Mouse (Mus musculus): ENCODE results near the gene Plagl1.

Plagl1 gene

GRCm38 (mm10) chr10:13135276-13135675 lies 75.0 kb downstream of the Plagl1 start:
- ATAC-seq (ENCODE audit: low TSS enrichment): no peak

- ATAC-seq (ENCODE audit: low TSS enrichment): no peak
Measured at GRCm38 (mm10) chr10:13135751-13136150, 75.4 kb downstream of the Plagl1 start.

- ATAC-seq (ENCODE audit: low TSS enrichment): no peak
Measured at GRCm38 (mm10) chr10:13137906-13138305, 77.6 kb downstream of the Plagl1 start.

GRCm38 (mm10) chr10:13140434-13140833 lies 80.1 kb downstream of the Plagl1 start:
- no peak for ATAC-seq (ENCODE audit: low TSS enrichment)

DNA sequence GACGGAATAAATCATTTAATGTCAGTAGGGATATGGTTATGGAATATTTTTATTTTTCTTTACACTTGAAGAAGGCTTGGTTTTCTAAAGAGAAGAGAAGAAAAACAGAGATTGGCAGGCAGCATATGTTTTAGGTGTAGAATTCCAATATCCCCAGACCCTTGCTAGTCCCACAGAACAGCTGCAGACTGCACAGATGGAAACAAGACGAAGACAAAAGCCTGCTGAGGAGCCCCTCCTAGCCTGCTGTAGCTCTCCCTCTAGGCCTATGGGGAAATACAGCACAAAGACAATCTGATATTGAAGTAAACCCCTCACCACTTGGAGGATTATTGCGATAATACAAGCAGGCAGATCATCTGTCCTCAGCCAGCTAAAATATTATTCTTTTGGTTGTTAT lies 90.1 kb downstream of the Plagl1 start:
- ATAC-seq (ENCODE audit: low TSS enrichment): no peak

GRCm38 (mm10) chr10:13151353-13151752 lies 91.0 kb downstream of the Plagl1 start:
- peak; percentile 74 for ATAC-seq (ENCODE audit: low TSS enrichment)

DNA sequence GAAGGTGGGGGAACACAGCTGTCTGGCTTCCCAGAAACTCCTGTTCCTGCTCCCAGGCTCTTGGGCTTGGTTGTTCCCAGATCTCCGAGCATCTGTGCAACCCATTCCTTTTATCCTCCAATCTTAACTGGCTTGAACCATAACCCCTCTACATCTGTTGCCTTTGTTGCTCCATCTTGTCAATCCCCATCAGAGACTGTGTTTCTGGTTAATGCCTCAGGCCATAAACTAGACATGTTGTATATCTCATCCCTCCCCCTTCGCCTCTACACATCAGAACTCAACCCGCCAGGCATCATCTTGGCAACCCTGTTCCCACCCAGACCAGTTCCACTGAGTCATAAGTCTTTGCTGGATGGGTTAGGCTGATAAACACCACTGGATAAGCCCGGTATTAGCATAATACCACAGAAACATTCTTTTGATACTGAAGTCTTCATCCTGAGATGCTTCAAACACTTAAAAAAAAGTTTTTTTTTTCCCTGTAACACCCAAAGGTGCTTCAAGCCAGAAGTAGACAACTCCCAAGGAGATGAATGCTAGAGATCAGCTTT lies 92.6 kb downstream of the Plagl1 start:
- no peak for ATAC-seq (ENCODE audit: low TSS enrichment)

DNA sequence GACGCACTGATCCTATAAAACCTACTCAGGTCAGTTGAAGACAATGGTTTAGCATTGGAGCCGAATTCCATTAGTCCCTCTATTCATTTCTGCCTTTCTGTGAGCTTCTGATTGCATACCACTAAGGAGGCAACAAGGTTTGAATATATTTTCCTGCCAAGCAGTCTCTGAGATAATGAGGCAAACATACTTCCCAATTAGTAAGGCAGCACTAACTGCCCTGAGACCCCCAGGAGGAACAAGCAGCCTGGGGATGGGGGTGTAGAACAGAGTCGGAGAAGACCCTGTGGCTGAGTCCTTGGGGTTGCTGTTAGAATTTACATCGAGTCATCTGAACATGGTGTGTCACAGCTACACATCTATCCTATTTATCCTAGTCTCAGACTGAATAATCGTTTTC lies 95.1 kb downstream of the Plagl1 start:
- ATAC-seq (ENCODE audit: low TSS enrichment): no peak

DNA sequence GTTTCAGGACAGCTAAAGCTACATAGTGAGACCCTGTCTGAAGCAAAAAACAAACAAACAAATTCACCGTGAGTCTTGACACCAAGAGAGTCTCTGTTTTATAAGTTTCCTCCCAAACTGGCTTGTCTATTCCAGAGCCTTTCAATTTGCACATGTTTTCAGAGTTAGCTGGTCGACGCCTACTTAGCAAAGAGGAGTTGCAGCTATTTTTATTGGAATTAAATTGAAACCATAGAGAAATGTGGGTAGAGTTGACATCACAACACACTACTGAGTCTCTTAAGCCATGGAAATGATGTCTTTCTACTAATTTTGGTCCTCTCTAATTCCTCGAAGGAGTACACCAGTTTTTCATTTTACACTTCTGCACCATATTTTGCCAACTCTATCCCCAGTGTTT lies 100.6 kb downstream of the Plagl1 start:
- peak; percentile 91 for ATAC-seq (ENCODE audit: low TSS enrichment)

- no peak for ATAC-seq (ENCODE audit: low TSS enrichment)
Measured at GRCm38 (mm10) chr10:13162031-13162430, 101.7 kb downstream of the Plagl1 start.

DNA sequence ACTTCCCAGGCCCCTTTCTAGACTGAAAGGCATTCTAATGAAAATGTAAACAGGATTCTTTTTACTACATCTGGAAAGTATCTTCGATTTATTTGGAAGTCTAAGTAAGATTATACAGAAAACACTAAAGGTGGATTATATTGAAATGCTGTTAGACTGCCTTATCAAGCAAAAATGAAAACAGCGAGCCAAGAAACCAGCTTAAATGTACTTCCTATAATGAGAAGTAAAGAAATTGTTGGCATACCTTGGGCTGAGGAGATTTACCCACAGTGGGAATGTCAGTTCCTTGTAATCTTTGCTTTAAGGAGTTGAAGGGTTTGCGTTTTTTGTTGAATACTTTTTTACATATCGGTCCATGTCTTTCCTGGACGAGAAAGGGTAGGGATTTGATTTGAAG lies 108.2 kb downstream of the Plagl1 start:
- no peak for ATAC-seq (ENCODE audit: low TSS enrichment)

DNA sequence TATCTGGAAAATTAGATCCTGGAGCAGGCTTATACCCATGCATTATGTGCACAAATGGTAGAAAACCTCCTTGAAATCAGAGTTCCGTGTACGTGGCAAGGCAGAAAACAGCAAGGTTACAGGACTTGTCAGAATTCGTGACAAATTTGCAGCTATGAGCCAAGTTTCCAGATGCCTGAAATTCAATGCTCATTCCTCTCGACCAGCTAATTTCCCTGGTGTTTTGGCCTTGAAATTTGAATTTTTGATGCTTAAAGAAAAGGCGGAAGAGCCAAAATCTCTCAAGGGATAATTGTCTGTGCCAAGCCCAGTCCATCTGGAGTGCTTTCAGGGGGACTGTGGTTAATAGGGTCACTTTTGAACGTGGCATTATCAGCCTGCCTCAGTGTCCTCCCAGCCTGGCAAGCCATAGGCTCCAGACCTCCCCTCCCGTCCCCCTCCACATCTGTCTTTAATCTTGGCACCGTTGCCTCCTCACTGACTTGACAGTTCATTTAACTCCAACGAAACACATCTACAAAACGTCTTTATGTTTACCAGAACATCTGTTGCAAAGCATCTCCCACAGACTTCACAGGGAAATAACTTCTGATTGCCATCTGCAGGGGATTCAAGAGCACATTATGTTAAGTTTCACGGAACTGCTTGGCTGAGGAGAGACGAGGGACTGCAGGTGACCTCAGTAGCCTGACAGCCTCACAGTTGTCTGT lies 110.6 kb downstream of the Plagl1 start:
- ATAC-seq (ENCODE audit: low TSS enrichment): no peak

GRCm38 (mm10) chr10:13171461-13171860 lies 111.2 kb downstream of the Plagl1 start:
- ATAC-seq (ENCODE audit: low TSS enrichment): no peak

DNA sequence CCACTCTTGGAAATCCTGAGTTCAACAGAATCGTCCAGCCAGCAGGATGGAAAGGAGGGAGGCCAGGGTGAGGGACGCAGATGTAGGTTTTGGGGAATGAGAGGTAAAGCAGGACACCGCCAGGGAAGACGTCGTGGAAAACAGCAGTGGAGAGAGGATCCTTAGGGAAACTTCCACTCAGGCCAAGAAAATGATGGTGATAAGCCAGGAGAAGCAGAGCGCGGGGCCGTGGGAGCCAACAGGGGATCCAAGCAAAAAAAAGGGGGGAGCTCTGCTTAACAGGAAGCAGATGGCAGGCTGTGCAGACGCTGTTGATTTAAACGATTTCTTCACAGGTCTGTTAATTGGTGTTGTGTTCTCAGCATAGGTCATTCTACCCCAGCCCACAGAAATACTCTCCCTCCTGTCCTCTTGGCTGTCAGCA lies 112.5 kb downstream of the Plagl1 start:
- no peak for ATAC-seq (ENCODE audit: low TSS enrichment)

DNA sequence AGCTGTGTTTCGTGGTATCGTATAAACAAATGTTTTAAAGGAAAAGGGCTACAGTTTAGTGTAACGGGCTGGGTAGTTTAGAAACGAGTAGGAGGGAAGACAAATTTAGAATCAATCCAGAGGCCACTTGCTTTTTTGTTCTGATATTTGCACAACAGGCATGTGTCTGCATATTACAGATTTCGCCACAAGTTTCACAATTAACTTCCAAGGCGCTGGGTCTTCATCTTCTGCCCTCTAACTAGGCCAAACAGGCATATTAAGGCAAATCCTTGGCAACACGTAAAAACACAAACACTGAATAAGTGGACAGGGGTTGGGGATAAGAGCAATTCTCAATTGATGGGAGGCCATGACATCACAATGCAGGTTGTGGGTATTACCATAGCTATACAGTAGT lies 115.6 kb downstream of the Plagl1 start:
- no peak for ATAC-seq (ENCODE audit: low TSS enrichment)

DNA sequence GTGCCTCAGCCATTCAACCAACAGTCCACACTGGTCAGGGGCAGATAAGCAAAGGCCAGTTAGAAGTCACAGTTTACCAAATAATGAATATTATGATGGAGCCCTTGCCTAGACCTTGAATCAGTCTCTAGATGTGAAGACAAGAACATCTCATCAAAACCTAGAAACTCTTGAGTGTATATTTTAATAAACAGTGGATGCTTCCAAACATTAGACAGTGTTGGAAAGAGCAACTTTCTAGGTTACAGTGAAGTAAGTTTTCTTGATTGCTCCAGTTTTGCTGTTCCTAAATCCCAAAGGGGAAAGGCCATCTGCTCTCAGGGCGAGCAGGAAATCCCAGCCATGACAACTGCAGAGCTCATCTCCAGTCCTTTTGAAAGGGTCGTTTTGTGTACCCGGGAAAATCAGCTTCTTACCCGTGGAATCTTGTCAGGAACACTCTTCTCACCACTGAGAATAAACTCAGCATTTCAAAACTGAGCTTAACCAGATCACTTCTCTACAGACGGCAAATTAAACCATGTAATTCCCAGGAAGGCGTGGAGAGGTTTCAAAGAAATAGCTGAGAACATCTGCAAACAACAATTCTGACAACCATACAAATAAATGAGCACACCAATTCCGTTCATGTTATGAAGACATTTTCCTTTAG lies 117.8 kb downstream of the Plagl1 start, which contains the start of gene Zc2hc1b:
Zc2hc1b (minus strand) TSS at position 51 of the 652 bp plus-strand sequence.
- ATAC-seq (ENCODE audit: low TSS enrichment): no peak

DNA sequence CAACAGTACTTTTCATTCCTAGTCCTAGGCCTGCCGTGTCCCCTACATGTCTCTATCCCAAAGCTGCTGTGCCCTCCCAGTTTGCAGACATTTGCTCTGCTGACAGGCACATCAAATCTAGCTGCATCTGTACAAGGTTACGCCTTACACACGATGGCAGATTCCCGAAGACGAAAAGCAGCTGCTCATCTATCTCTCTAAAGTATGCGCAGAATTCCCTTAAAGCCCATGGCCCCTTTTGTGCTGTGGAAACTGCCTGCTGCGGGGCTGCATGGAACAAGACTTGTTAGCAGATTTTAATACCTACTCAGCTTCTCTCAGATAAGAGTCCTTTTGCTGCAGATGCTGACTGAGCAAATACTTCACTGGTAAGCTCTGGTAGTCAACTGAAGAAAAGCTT lies 119.9 kb downstream of the Plagl1 start:
- no peak for ATAC-seq (ENCODE audit: low TSS enrichment)
